Comparison of ENCODE assay signal across 18 mouse cellular contexts in the genomic region with DNA sequence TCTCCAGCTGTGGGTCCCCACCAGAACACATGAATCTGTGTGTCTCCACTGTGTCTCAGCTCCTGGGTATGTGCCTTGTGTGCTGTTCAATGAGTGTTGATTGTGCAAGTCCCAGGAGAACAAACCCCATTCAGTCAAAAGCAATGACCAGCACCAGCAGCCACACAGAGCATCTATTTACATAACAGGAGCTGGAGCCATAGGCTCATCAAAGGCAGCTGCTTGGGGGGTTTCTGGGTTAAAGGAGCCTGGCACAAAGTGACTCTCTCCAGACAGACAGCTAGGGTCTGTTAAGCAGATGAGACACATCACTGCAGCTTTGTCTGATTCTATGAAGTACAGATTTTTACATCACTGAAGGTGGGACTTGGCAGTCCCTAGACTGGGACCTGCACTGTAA. TPM values are rescaled to one million over a fixed set of nuclear protein-coding genes. Genes with fewer than 3 reads are reported as not detected.
DNase-seq lines count a peak whose midpoint lies in the region; ATAC-seq and TF ChIP-seq lines count a peak whose summit lies in the region.
"Had no signal": no experiment of that assay in that cellular context is flagged by ENCODE, and none has a peak within 500 bp of the region (broad histone marks: within the 10 kb centered on the region; RNA-seq: fewer than 3 reads in every experiment).

No protein-coding gene starts in this region.

- peaks cover 6% of the 10 kb centered on the region; the same call in 1 of the 2 replicates for H3K27me3 ChIP-seq in hindbrain, embryonic 10.5 days (ENCODE audit: insufficient read depth, poor library complexity, severe bottlenecking)
- no peaks in the 10 kb centered on the region for H3K27me3 ChIP-seq in hindbrain, embryonic 16.5 days (replicated peaks; ENCODE audit: control insufficient read depth, insufficient read depth, low read length)
- no peaks in the 10 kb centered on the region for H3K27me3 ChIP-seq in midbrain, embryonic 12.5 days
- H3K27me3 ChIP-seq in midbrain, embryonic 10.5 days (ENCODE audit: low read depth, poor library complexity, severe bottlenecking) = no peaks in the 10 kb centered on the region
- H3K27me3 ChIP-seq in midbrain, postnatal 0 days (ENCODE audit: insufficient read depth, low read length) = no peaks in the 10 kb centered on the region
- H3K27me3 ChIP-seq: forebrain, embryonic 13.5 days; limb, embryonic 15.5 days had no signal

- no peak for TF ChIP-seq CTCF in midbrain, postnatal 0 days (IDR thresholded peaks at IDR 0.05)

- H3K27ac ChIP-seq in hindbrain, embryonic 10.5 days = peak overlapping the region; percentile 50; the same call in 1 of the 2 replicates
- H3K27ac ChIP-seq in hindbrain, embryonic 16.5 days (ENCODE audit: low read depth, low read length) = no peak overlapping the region
- no peak overlapping the region for H3K27ac ChIP-seq in midbrain, embryonic 12.5 days (replicated peaks)
- no peak overlapping the region; the same call in 1 of the 2 replicates for H3K27ac ChIP-seq in midbrain, embryonic 10.5 days (replicated peaks)
- no peak overlapping the region for H3K27ac ChIP-seq in midbrain, postnatal 0 days (ENCODE audit: low read depth, low read length)
- H3K27ac ChIP-seq: forebrain, embryonic 13.5 days; gastrocnemius, adult 2 months; heart, adult 2 months; limb, embryonic 15.5 days; macrophage had no signal

- no peak overlapping the region for H3K4me2 ChIP-seq in hindbrain, embryonic 16.5 days (ENCODE audit: low read length)
- H3K4me2 ChIP-seq in midbrain, embryonic 12.5 days (replicated peaks) = no peak overlapping the region
- H3K4me2 ChIP-seq in midbrain, postnatal 0 days (ENCODE audit: low read depth, low read length, poor library complexity, severe bottlenecking) = no peak overlapping the region
- H3K4me2 ChIP-seq: forebrain, embryonic 13.5 days; limb, embryonic 15.5 days had no signal

- DNase-seq in hindbrain, embryonic 10.5 days (ENCODE audit: low spot score) = peak; percentile 17
- DNase-seq in midbrain, embryonic 10.5 days (ENCODE audit: low spot score) = no peak
- DNase-seq in R1 (ENCODE audit: low read depth, low spot score) = peak; percentile 58
- peak; percentile 19 for DNase-seq in midbrain, postnatal 0 days (ENCODE audit: low spot score)
- DNase-seq: cerebellum, adult 11 months; gastrocnemius, adult 2 months; heart, adult 2 months; kidney, adult 8-10 months; kidney, postnatal 36 days; lung, adult 2 months; right cerebral cortex, postnatal 4 days; thymus, adult 18-20 months had no signal

- H3K4me3 ChIP-seq in hindbrain, embryonic 10.5 days = no peak overlapping the region
- no peak overlapping the region for H3K4me3 ChIP-seq in hindbrain, embryonic 16.5 days (ENCODE audit: low read length)
- no peak overlapping the region for H3K4me3 ChIP-seq in midbrain, embryonic 12.5 days
- H3K4me3 ChIP-seq in midbrain, embryonic 10.5 days = no peak overlapping the region
- no peak overlapping the region for H3K4me3 ChIP-seq in midbrain, postnatal 0 days (ENCODE audit: low read depth, low read length)
- H3K4me3 ChIP-seq: forebrain, embryonic 13.5 days; gastrocnemius, adult 2 months; heart, adult 2 months; limb, embryonic 15.5 days had no signal

- no peaks in the 10 kb centered on the region for H3K36me3 ChIP-seq in hindbrain, embryonic 10.5 days
- H3K36me3 ChIP-seq in hindbrain, embryonic 16.5 days (ENCODE audit: control insufficient read depth, insufficient read depth, low read length) = no peaks in the 10 kb centered on the region
- H3K36me3 ChIP-seq in midbrain, embryonic 12.5 days = no peaks in the 10 kb centered on the region
- no peaks in the 10 kb centered on the region for H3K36me3 ChIP-seq in midbrain, embryonic 10.5 days
- no peaks in the 10 kb centered on the region for H3K36me3 ChIP-seq in midbrain, postnatal 0 days (ENCODE audit: insufficient read depth, low read length)
- H3K36me3 ChIP-seq: limb, embryonic 15.5 days had no signal

- H3K9ac ChIP-seq in hindbrain, embryonic 16.5 days (ENCODE audit: low read depth, low read length) = no peak overlapping the region
- H3K9ac ChIP-seq in midbrain, embryonic 12.5 days (replicated peaks) = no peak overlapping the region
- no peak overlapping the region for H3K9ac ChIP-seq in midbrain, postnatal 0 days (replicated peaks; ENCODE audit: low read length, poor library complexity, severe bottlenecking)
- H3K9ac ChIP-seq: forebrain, embryonic 13.5 days; limb, embryonic 15.5 days had no signal

- H3K9me3 ChIP-seq in hindbrain, embryonic 10.5 days = no peaks in the 10 kb centered on the region
- no peaks in the 10 kb centered on the region for H3K9me3 ChIP-seq in hindbrain, embryonic 16.5 days (ENCODE audit: control insufficient read depth, low read length)
- no peaks in the 10 kb centered on the region for H3K9me3 ChIP-seq in midbrain, embryonic 12.5 days
- H3K9me3 ChIP-seq in midbrain, embryonic 10.5 days (replicated peaks) = no peaks in the 10 kb centered on the region
- H3K9me3 ChIP-seq in midbrain, postnatal 0 days (ENCODE audit: low read length) = no peaks in the 10 kb centered on the region
- H3K9me3 ChIP-seq: forebrain, embryonic 13.5 days; limb, embryonic 15.5 days had no signal

- no peak for ATAC-seq in hindbrain, embryonic 16.5 days
- ATAC-seq in midbrain, embryonic 12.5 days (ENCODE audit: low FRiP score, low read depth) = peak; percentile 49
- no peak for ATAC-seq in midbrain, postnatal 0 days (ENCODE audit: low FRiP score)
- no peak for ATAC-seq in megakaryocyte-erythroid progenitor cell, adult 5-6 weeks (replicated peaks; ENCODE audit: low FRiP score, low TSS enrichment, poor library complexity, severe bottlenecking)
- ATAC-seq: forebrain, embryonic 13.5 days had no signal

- peaks cover 11% of the 10 kb centered on the region for H3K4me1 ChIP-seq in hindbrain, embryonic 10.5 days (replicated peaks)
- H3K4me1 ChIP-seq in hindbrain, embryonic 16.5 days (ENCODE audit: control insufficient read depth, insufficient read depth, low read depth, low read length) = no peaks in the 10 kb centered on the region
- H3K4me1 ChIP-seq in midbrain, embryonic 12.5 days = peaks cover 10% of the 10 kb centered on the region; the same call in 1 of the 2 replicates
- H3K4me1 ChIP-seq in midbrain, embryonic 10.5 days = peaks cover 15% of the 10 kb centered on the region
- H3K4me1 ChIP-seq in midbrain, postnatal 0 days (ENCODE audit: insufficient read depth, low read length) = no peaks in the 10 kb centered on the region
- H3K4me1 ChIP-seq: forebrain, embryonic 13.5 days; limb, embryonic 15.5 days had no signal

RNA-seq across cellular contexts. Expression of gene Bace2, which starts 33.9 kb away (rescaled TPM):
- polyA plus RNA-seq in hindbrain, embryonic 10.5 days (2016; fragmentation: Nextera tagmentation; extraction: Ambion mirVana) = 1.0 and 1.8 TPM in 2 replicates
- polyA plus RNA-seq in hindbrain, embryonic 16.5 days (2015; fragmentation: Nextera tagmentation; extraction: Ambion mirVana) = 4.6 and 5.3 TPM in 2 replicates
- polyA plus RNA-seq in midbrain, embryonic 12.5 days (2016; fragmentation: Nextera tagmentation; extraction: Ambion mirVana) = 2.2 and 3.0 TPM in 2 replicates
- 1.1 and 1.8 TPM in 2 replicates for polyA plus RNA-seq in midbrain, embryonic 10.5 days (2016; fragmentation: Nextera tagmentation; extraction: Ambion mirVana)
- total RNA-seq in midbrain, postnatal 0 days (2014; rRNA removed) = 1.1 and 2.5 TPM in 2 replicates
- 3.8 and 4.5 TPM in 2 replicates for polyA plus RNA-seq in midbrain, postnatal 0 days (2015; fragmentation: Nextera tagmentation; extraction: Ambion mirVana)
- not detected in 2 replicates for total RNA-seq in megakaryocyte-erythroid progenitor cell, adult 5-6 weeks (2014; fragmentation: Nextera tagmentation)
- total RNA-seq in megakaryocyte-erythroid progenitor cell, adult 5-6 weeks (2017) = not detected in 2 replicates
- polyA plus RNA-seq: macrophage had no signal
